Mouse (Mus musculus) kidney, embryonic 15.5 days (tissue): Measurements from ENCODE around the gene Ptpn3. TPM values are rescaled to one million over a fixed set of nuclear protein-coding genes. Genes with fewer than 3 reads are reported as not detected.
A peak's percentile ranks its signal among the peaks of the same experiment; 100 is the strongest.

Experiments used
- ATAC-seq: fragments of 200-750 bp; cut with Nextera tagmentation; replicated peaks from 2 replicates; pipeline ENCODE4 v1.8.0; 2017; ENCODE audit warnings: moderate TSS enrichment; ENCODE audit not compliant: low FRiP score
- H3K27ac ChIP-seq: fragments of 300-500 bp; sonication (generic); 2 replicates; pipeline ENCODE4 v1.5.1; 2015; ENCODE audit warnings: mild to moderate bottlenecking, inconsistent platforms
- H3K27me3 ChIP-seq: fragments of 300-500 bp; sonication (generic); 2 replicates; pipeline ENCODE4 v1.6.1; 2015; ENCODE audit warnings: inconsistent platforms
- H3K36me3 ChIP-seq: fragments of 300-500 bp; sonication (generic); 2 replicates; pipeline ENCODE4 v1.6.1; 2015; ENCODE audit warnings: inconsistent platforms
- H3K4me1 ChIP-seq: fragments of 300-500 bp; sonication (generic); 2 replicates; pipeline ENCODE4 v1.6.1; 2015; ENCODE audit warnings: inconsistent platforms
- H3K4me2 ChIP-seq: fragments of 300-500 bp; sonication (generic); 2 replicates; pipeline ENCODE4 v1.6.1; 2015; ENCODE audit warnings: moderate library complexity, mild to moderate bottlenecking, inconsistent platforms
- H3K4me3 ChIP-seq: fragments of 300-500 bp; sonication (generic); replicated peaks from 2 replicates; pipeline ENCODE4 v1.5.1; 2015; ENCODE audit warnings: mild to moderate bottlenecking, inconsistent platforms
- H3K9ac ChIP-seq: fragments of 300-500 bp; sonication (generic); 2 replicates; pipeline ENCODE4 v1.6.1; 2015; ENCODE audit warnings: mild to moderate bottlenecking, inconsistent platforms
- H3K9me3 ChIP-seq: fragments of 300-500 bp; sonication (generic); replicated peaks from 2 replicates; pipeline ENCODE4 v1.6.1; 2016; ENCODE audit warnings: inconsistent platforms
- WGBS: fragments of 180-500 bp; shearing (Covaris S2); methylation state at CpG from one replicate; pipeline ENCODE4 v1.1.7; 2015; ENCODE audit warnings: mixed read lengths; 5-methylcytosine and 5-hydroxymethylcytosine counted together
- polyA plus RNA-seq: library from polyadenylated mRNA; unstranded; fragments of >200 nt; fragmentation: Nextera tagmentation; extraction: Ambion mirVana; gene quantifications from 2 replicates; pipeline ENCODE4 v1.2.1, GENCODE M21; 2015

The Ptpn3 gene
- polyA plus RNA-seq, 1 experiment from 2014 or later, result 9.7 TPM

DNA sequence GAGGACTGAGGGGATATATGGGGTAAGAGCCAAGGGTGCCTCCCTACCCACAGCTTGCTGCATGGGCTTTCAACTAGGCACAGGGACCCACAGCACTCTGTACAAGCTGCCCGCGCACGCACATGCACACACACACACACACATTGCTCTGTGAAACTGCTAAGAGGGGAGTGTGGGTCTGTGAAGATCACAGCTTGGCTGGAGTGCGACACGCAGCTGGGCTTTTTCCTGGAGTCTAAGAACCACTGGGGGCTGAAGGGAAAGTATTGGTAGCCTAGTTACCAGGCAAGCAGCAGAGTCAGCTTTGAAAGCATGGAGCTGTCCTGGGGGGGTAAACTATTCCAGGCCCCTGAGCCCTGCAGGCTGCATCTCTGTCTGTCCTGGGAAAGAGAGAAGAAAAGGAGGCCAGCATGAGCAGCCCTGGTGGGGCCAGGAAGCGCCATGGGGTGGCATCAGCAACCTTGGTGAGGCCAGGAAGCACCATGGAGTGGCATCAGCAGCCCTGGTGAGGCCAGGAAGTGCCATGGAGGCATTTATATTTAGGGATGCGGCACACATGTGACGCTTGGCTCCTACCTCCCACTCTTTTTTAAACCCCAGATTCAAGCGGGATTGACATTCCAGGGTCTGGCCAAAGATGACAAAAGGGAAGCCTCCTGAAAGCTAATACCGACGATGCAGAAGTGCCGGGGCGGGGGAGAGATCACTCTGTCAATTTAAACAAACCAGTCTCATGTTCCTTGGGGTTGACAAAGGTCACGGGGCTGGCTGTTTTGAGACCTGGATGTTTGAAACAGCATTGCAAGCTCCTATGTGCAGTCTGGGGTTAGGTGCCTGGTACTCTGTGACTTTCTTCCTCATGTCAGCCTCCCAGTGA, 43.2 kb downstream of the Ptpn3 start:
- 34% methylated on average over 14 of the region's 14 CpGs for WGBS
- peak overlapping the region; percentile 7; the same call in 1 of the 2 replicates for H3K27ac ChIP-seq

DNA sequence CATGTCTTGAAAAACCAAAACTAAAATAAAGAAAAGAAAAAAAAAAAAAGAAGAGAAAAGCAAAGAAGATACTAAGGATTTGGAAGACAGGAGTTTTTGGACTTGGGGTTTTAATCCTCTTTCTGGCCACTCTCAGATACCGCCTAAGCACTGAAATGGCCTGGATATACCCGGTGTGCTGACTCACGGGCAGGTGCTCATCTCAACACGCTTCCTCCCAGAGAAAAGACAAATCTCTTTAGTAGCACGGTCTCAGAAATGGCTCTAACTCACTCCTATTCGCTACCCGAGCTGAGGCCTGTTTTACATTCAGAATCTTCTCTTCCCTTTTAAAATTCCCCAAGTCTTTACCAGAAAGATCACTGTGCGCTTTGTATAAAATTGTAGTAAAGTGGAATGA, 44.2 kb downstream of the Ptpn3 start:
- Histone ChIP-seq H3K9ac (no peak overlapping the region), H3K27ac (no peak overlapping the region), H3K27me3 (no peaks in the 10 kb centered on the region), H3K36me3 (peaks cover 10% of the 10 kb centered on the region; the same call in 1 of the 2 replicates), H3K9me3 (no peaks in the 10 kb centered on the region), H3K4me1 (peaks cover 20% of the 10 kb centered on the region), H3K4me2 (no peak overlapping the region), H3K4me3 (no peak overlapping the region)
- ATAC-seq, result no peak
- 93% methylated on average over 8 of the region's 8 CpGs for WGBS

More for the DNA sequence above, 43.2 kb downstream of the Ptpn3 start:
- H3K27me3 ChIP-seq, result no peaks in the 10 kb centered on the region
- H3K4me1 ChIP-seq, result peaks cover 20% of the 10 kb centered on the region
- H3K4me3 ChIP-seq, result no peak overlapping the region
- no peak overlapping the region for H3K4me2 ChIP-seq
- no peak overlapping the region for H3K9ac ChIP-seq
- no peaks in the 10 kb centered on the region for H3K9me3 ChIP-seq
- 0 out of 2 replicates have a peak, but pooled peaks have one; percentile 35 for ATAC-seq
- peaks cover 10% of the 10 kb centered on the region; the same call in 1 of the 2 replicates for H3K36me3 ChIP-seq

DNA sequence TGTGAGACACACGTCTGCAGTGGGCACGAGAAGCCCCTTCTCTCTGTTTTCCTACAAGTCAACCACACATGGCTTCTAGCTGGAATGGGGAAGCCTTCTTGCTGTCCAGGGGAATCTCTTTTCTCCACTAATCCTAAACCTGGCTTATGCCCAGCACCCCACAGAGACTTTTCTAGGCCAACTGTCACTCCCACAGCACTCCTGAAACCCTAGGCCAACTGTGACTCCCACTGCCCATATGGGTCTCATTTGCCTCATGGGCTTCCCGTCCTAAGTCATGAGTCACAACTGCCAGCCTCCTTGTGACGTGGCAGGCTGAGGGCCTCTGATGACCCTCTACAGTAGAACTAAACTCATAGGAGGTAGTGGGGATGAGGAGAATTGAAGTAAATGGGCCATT, 44.9 kb downstream of the Ptpn3 start:
- no peak overlapping the region for H3K27ac ChIP-seq
- WGBS, result 72% methylated on average over 4 of the region's 4 CpGs
- no peaks in the 10 kb centered on the region for H3K27me3 ChIP-seq
- no peak overlapping the region for H3K4me3 ChIP-seq
- H3K9me3 ChIP-seq, result no peaks in the 10 kb centered on the region
- no peak for ATAC-seq
- H3K9ac ChIP-seq, result no peak overlapping the region
- H3K36me3 ChIP-seq, result peaks cover 10% of the 10 kb centered on the region; the same call in 1 of the 2 replicates
- peaks cover 17% of the 10 kb centered on the region for H3K4me1 ChIP-seq
- H3K4me2 ChIP-seq, result no peak overlapping the region

DNA sequence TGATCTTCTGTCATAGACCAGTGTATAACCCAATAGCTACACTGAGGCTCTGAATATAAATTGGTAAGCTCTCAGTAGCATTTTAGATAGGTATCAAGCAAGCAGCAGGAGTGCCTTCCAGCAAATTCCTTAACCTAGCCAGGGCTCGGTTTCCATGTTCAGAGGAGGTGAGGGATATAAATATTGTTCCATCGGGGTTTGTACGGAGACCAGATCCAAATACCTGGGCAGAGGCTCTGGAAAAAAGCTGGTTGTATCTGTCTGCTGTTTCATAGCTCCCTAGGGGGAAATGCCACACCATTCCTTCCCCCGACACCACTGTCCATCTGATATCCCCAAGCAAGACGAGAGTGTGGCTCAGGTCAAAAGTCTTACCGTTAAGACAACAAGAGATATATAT, 47.2 kb downstream of the Ptpn3 start:
- Histone ChIP-seq H3K4me1 (peaks cover 11% of the 10 kb centered on the region; the same call in 1 of the 2 replicates), H3K9me3 (no peaks in the 10 kb centered on the region), H3K27me3 (no peaks in the 10 kb centered on the region), H3K4me3 (no peak overlapping the region), H3K4me2 (no peak overlapping the region), H3K36me3 (no peaks in the 10 kb centered on the region), H3K27ac (no peak overlapping the region), H3K9ac (no peak overlapping the region)
- no peak for ATAC-seq
- 41% methylated on average over 6 of the region's 6 CpGs for WGBS

DNA sequence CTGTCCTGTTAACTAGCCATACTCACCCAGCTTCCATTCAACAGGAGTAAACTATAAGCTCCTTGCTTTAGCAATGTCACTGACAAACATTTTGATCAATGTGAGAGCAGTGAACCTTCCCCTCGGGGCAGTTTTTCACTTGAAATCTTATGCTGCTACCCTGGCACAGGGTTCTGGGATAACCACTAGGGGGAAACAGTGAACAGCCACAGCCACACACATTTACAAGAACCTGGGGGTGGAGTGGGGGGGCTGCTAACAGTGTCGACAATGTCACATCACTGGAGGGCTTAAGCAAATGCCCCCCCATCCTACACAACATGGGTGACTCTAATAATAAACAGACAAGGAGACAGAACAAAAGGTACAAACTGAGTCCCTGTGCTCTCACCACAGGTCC, 51.0 kb downstream of the Ptpn3 start:
- H3K4me3 ChIP-seq, result no peak overlapping the region
- H3K27me3 ChIP-seq, result no peaks in the 10 kb centered on the region
- no peak overlapping the region for H3K4me2 ChIP-seq
- no peak overlapping the region for H3K27ac ChIP-seq
- H3K36me3 ChIP-seq, result no peaks in the 10 kb centered on the region
- peaks cover 6% of the 10 kb centered on the region; the same call in 1 of the 2 replicates for H3K4me1 ChIP-seq
- WGBS, result 16% methylated on average over 2 of the region's 2 CpGs
- H3K9me3 ChIP-seq, result no peaks in the 10 kb centered on the region
- ATAC-seq, result 0 out of 2 replicates have a peak, but pooled peaks have one; percentile 25
- H3K9ac ChIP-seq, result no peak overlapping the region

DNA sequence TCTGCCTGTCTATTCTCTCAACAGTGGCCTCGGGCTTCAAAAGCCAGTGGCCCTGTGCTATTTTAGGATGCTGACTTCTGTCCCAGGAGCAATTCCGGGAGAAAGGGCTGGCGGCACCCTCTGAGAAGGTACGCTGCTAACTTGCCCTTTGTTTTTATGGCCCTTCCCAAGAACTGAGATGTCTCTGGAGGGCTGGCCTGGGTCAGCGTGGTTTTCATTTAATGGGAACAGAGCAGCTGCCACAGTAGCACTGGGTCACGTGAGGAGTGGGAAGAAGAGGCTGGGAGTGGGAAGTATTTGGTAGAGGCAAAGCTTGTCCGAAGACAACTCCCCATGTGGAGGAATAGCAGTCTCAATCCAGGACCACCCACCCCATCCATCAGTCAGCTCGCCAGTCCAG, 52.5 kb downstream of the Ptpn3 start:
- H3K4me3 ChIP-seq, result no peak overlapping the region
- no peaks in the 10 kb centered on the region for H3K27me3 ChIP-seq
- H3K36me3 ChIP-seq, result no peaks in the 10 kb centered on the region
- no peak overlapping the region for H3K4me2 ChIP-seq
- no peak for ATAC-seq
- peaks cover 6% of the 10 kb centered on the region; the same call in 1 of the 2 replicates for H3K4me1 ChIP-seq
- no peaks in the 10 kb centered on the region for H3K9me3 ChIP-seq
- H3K27ac ChIP-seq, result no peak overlapping the region
- H3K9ac ChIP-seq, result no peak overlapping the region
- 23% methylated on average over 8 of the region's 8 CpGs for WGBS

DNA sequence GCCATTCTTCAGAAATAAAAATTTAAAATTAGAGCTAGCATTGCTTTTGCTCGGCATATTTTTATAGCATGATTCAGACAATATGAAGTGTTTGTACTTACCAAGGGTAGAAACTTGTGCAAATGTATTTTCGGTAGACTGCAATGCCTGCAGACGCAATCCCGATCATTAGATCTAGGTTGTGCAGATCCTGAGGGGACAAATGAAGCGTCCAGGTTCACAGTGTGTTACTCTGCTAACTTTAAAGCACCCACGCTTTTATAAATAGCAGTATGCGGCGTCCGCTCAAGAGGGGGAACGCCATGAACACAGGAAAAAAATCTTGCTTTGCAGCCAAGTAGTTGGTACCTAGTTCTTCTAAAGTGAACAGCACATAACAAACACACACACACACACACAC, 56.8 kb downstream of the Ptpn3 start:
- H3K4me3 ChIP-seq, result no peak overlapping the region
- no peak overlapping the region for H3K27ac ChIP-seq
- peaks cover 11% of the 10 kb centered on the region; the same call in 1 of the 2 replicates for H3K4me1 ChIP-seq
- H3K9me3 ChIP-seq, result no peaks in the 10 kb centered on the region
- no peak for ATAC-seq
- no peaks in the 10 kb centered on the region for H3K27me3 ChIP-seq
- WGBS, result 93% methylated on average over 10 of the region's 10 CpGs
- 0 out of 2 replicates have a peak, but pooled peaks cover 8% of the 10 kb centered on the region for H3K36me3 ChIP-seq
- H3K9ac ChIP-seq, result no peak overlapping the region
- no peak overlapping the region for H3K4me2 ChIP-seq

DNA sequence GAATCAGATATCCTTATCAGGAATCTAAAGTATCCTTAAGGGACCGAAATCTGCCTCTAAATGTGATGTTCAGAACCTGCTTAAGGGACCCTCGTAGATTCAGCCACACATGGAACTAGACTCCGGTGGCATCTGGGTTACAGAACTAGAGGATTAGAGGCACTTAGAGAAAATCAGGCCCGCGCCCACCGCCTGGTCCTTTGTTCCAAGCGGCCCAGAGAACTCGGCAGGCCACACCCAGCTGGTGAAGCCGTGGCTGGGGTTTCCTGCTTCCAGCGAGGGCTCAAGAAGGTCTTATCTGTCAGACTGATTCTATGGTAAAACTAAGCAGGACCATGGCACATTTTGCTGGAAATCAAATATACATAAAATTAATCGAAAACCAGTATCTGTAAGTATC, 58.3 kb downstream of the Ptpn3 start:
- WGBS, result 81% methylated on average over 11 of the region's 11 CpGs
- H3K4me2 ChIP-seq, result no peak overlapping the region
- H3K9ac ChIP-seq, result no peak overlapping the region
- H3K4me1 ChIP-seq, result 0 out of 2 replicates have a peak, but pooled peaks cover 5% of the 10 kb centered on the region
- no peak overlapping the region for H3K4me3 ChIP-seq
- no peaks in the 10 kb centered on the region for H3K27me3 ChIP-seq
- no peak for ATAC-seq
- H3K36me3 ChIP-seq, result peaks cover 14% of the 10 kb centered on the region; the same call in 1 of the 2 replicates
- H3K9me3 ChIP-seq, result no peaks in the 10 kb centered on the region
- no peak overlapping the region for H3K27ac ChIP-seq

DNA sequence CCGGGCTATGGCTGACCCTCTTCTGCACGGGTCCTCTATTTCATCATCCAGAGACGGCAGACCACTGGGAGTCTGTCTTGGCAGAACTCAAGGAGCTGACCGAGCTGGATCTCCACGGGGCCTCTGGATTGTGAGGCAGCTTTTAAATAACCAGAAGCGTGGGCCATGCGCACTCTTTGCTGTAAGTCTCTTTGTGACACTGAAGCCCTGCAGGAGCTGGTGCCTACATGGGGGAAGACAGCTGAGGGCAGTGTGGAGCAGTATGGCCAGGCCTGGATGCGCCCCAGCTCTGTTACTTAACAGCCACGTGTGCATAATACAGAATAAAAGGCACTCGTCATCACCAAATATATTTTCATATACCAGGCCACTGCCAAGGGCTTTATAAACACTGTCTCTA, 60.7 kb downstream of the Ptpn3 start:
- 79% methylated on average over 10 of the region's 10 CpGs for WGBS
- 0 out of 2 replicates have a peak, but pooled peaks cover 5% of the 10 kb centered on the region for H3K4me1 ChIP-seq
- H3K9me3 ChIP-seq, result no peaks in the 10 kb centered on the region
- no peak overlapping the region for H3K27ac ChIP-seq
- no peak overlapping the region for H3K4me2 ChIP-seq
- no peak overlapping the region for H3K4me3 ChIP-seq
- no peak overlapping the region for H3K9ac ChIP-seq
- H3K27me3 ChIP-seq, result no peaks in the 10 kb centered on the region
- ATAC-seq, result no peak
- H3K36me3 ChIP-seq, result peaks cover 14% of the 10 kb centered on the region; the same call in 1 of the 2 replicates

DNA sequence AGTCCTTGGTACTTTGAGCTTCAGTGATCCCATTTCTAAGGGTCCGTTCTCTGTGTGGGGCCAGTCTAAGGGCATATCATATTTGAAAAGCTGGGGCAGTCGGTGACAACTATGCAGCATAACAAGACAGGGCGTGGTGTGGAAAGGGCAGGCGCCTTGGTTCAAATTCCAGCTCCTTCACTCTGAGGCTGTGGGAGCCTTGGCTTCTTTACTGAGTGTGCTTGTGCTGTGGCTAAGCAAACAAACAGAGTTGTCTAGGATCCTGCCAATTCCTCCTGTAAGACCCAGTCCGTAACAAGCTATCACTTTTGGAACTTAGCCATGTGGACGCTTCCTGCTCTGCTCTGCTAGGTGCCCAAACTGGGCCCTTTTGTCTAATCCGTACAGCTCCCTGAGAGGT, 61.5 kb downstream of the Ptpn3 start:
- no peaks in the 10 kb centered on the region for H3K9me3 ChIP-seq
- ATAC-seq, result no peak
- peaks cover 17% of the 10 kb centered on the region for H3K36me3 ChIP-seq
- H3K4me1 ChIP-seq, result 0 out of 2 replicates have a peak, but pooled peaks cover 5% of the 10 kb centered on the region
- H3K9ac ChIP-seq, result no peak overlapping the region
- 67% methylated on average over 7 of the region's 7 CpGs for WGBS
- no peaks in the 10 kb centered on the region for H3K27me3 ChIP-seq
- no peak overlapping the region for H3K4me2 ChIP-seq
- H3K4me3 ChIP-seq, result no peak overlapping the region
- H3K27ac ChIP-seq, result no peak overlapping the region

DNA sequence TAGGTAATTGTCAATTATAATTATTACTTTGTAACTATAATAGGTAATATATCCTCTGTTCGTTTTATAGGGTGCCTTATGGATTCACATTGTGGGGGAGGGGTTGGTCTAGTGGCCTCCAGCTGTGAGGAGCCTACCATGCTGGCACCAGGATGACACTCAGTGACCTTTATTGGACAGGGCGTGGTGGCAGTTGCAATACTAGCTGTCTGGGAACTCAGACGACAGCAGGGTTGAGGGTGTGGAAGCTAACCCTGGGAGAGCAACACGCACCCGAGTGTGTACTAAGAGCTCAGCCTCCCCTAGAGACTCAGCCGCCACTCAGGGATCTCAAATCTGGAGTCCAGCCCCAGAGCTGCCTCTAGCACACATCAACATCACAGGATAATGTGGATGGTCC, 62.5 kb downstream of the Ptpn3 start:
- no peak overlapping the region for H3K27ac ChIP-seq
- no peak overlapping the region for H3K9ac ChIP-seq
- 51% methylated on average over 6 of the region's 6 CpGs for WGBS
- H3K36me3 ChIP-seq, result peaks cover 17% of the 10 kb centered on the region
- no peaks in the 10 kb centered on the region for H3K9me3 ChIP-seq
- H3K4me1 ChIP-seq, result 0 out of 2 replicates have a peak, but pooled peaks cover 5% of the 10 kb centered on the region
- H3K4me3 ChIP-seq, result no peak overlapping the region
- no peak for ATAC-seq
- H3K27me3 ChIP-seq, result no peaks in the 10 kb centered on the region
- H3K4me2 ChIP-seq, result no peak overlapping the region

DNA sequence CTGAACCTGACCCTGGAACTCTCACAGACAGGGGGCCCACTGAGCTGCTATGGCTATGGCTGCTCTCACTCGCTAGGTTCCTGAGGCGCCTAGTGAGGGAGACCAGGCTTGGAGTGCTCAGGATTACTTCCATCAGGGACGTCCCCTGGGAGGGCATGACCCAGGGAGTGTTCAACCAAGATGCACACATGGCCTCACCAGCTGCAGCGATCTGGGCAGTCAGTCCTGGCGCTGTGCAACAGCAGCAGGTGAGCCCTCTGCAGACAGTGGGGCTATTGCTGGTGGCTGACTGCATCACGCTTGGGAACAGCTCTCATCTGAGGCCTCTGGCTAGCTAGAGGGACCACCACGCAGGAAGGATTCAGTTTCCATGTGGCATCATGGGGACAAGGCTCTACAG, 63.5 kb downstream of the Ptpn3 start:
- peaks cover 20% of the 10 kb centered on the region for H3K36me3 ChIP-seq
- no peak for ATAC-seq
- 0 out of 2 replicates have a peak, but pooled peaks cover 5% of the 10 kb centered on the region for H3K4me1 ChIP-seq
- no peak overlapping the region for H3K4me3 ChIP-seq
- H3K9me3 ChIP-seq, result no peaks in the 10 kb centered on the region
- WGBS, result 72% methylated on average over 7 of the region's 7 CpGs
- H3K4me2 ChIP-seq, result no peak overlapping the region
- no peak overlapping the region for H3K9ac ChIP-seq
- H3K27ac ChIP-seq, result no peak overlapping the region
- no peaks in the 10 kb centered on the region for H3K27me3 ChIP-seq
